Mouse (Mus musculus) lung, postnatal 0 days (tissue): ENCODE measurements around the gene Ccl28. TPM values are rescaled to one million over a fixed set of nuclear protein-coding genes. Genes with fewer than 3 reads are reported as not detected.
"Not testable (repeated sequence)": the region's sequence is repeated elsewhere in the genome, so short reads cannot be mapped to it uniquely, and the experiment has no call there.

Source experiments
- ATAC-seq: fragments of 200-750 bp; cut with Nextera tagmentation; 2 replicates; pipeline ENCODE4 v1.8.0; 2017; ENCODE audit warnings: moderate library complexity
- DNase-seq: peaks from one replicate; pipeline ENCODE4 v3.0.0-alpha.2; 2016; ENCODE audit warnings: low spot score
- H3K27ac ChIP-seq: fragments of 300-500 bp; sonication (generic); 2 replicates; pipeline ENCODE4 v1.5.1; 2014; ENCODE audit warnings: antibody characterized with exemption, mild to moderate bottlenecking, low read length, mixed read lengths
- H3K27me3 ChIP-seq: fragments of 300-500 bp; sonication (generic); replicated peaks from 2 replicates; pipeline ENCODE4 v1.6.1; 2014; ENCODE audit warnings: low read length, mixed read lengths; ENCODE audit not compliant: insufficient read depth
- H3K36me3 ChIP-seq: fragments of 300-500 bp; sonication (generic); 2 replicates; pipeline ENCODE4 v1.6.1; 2014; ENCODE audit warnings: low read length, mixed read lengths; ENCODE audit not compliant: insufficient read depth
- H3K4me1 ChIP-seq: fragments of 300-500 bp; sonication (generic); 2 replicates; pipeline ENCODE4 v1.6.1; 2014; ENCODE audit warnings: antibody characterized with exemption, low read depth, low read length, mixed read lengths; ENCODE audit not compliant: insufficient read depth
- H3K4me2 ChIP-seq: fragments of 300-500 bp; sonication (generic); replicated peaks from 2 replicates; pipeline ENCODE4 v1.6.1; 2014; ENCODE audit warnings: low read depth, mild to moderate bottlenecking, low read length, moderate library complexity, mixed read lengths
- H3K4me3 ChIP-seq: fragments of 300-500 bp; sonication (generic); 2 replicates; pipeline ENCODE4 v1.5.1; 2014; ENCODE audit warnings: low read depth, low read length
- H3K9ac ChIP-seq: fragments of 300-500 bp; sonication (generic); replicated peaks from 2 replicates; pipeline ENCODE4 v1.6.1; 2014; ENCODE audit warnings: low read depth, mild to moderate bottlenecking
- H3K9me3 ChIP-seq: fragments of 300-500 bp; sonication (generic); 2 replicates; pipeline ENCODE4 v1.6.1; 2016; ENCODE audit warnings: low read length, mixed read lengths
- CTCF ChIP-seq: IDR thresholded peaks from 2 replicates; pipeline ENCODE4 v1.5.1; 2016; ENCODE audit warnings: antibody characterized with exemption, mild to moderate bottlenecking
- EP300 ChIP-seq: IDR thresholded peaks from 2 replicates; pipeline ENCODE4 v1.6.1; 2016; ENCODE audit warnings: antibody characterized with exemption, mild to moderate bottlenecking, control low read depth
- WGBS: fragments of 180-500 bp; shearing (Covaris S2); extraction: QIAGEN DNeasy Blood & Tissue Kit; methylation state at CpG from one replicate; pipeline ENCODE4 v1.1.7; 2014; 5-methylcytosine and 5-hydroxymethylcytosine counted together
- polyA plus RNA-seq: library from polyadenylated mRNA; unstranded; fragments of >200 nt; fragmentation: Nextera tagmentation; extraction: Ambion mirVana; gene quantifications from 2 replicates; pipeline ENCODE4 v1.2.1, GENCODE M21; 2015

Ccl28 gene
- polyA plus RNA-seq, 1 experiment from 2014 or later = 0.17 TPM

DNA sequence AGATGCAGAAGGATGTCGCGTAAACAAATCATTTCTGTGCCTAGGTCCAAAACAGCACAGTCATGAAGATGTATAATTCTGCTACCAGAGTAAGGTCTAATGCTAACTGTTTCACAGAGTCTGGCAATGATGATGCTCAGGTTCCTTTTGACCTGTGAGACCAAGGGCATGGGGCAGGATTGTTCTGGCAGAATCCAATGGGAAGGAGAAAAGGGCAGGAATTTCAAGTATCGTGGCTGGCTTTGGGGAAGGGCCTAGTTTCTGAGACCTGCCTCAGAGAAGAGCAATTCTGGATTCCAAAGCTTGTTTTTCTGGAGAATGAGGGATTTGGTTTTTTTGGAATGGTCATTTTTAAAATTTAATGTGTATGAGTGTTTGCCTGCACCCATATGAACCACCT is 4.8 kb upstream of the Ccl28 start:
- Histone ChIP-seq H3K9me3 (no peaks in the 10 kb centered on the region), H3K27ac (no peak overlapping the region), H3K9ac (no peak overlapping the region), H3K4me1 (no peaks in the 10 kb centered on the region), H3K4me2 (no peak overlapping the region), H3K27me3 (no peaks in the 10 kb centered on the region), H3K36me3 (no peaks in the 10 kb centered on the region), H3K4me3 (no peak overlapping the region)
- DNase-seq (no peak), ATAC-seq (no peak)
- no peak for TF ChIP-seq CTCF
- TF ChIP-seq EP300 = no peak
- 91% methylated on average over 3 of the region's 3 CpGs for WGBS

DNA sequence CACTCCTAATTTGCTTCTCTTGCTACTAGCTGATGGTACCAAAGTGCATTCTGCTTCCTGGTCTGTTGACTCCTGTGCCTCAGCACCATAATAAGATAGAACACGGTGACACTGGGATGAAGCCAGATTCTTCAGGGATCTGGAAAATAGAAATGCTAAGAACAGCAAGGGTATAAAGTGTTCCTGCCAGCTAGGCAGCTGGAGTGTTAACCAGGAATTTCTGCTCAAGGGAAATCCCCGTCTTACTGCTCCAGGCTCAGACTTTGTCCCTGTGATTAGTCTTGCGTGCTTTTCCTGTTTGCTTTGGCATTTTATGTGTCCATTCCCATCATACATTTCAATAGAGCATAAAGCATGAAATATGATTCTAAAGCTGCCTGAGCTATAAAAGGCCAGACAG is 3.9 kb upstream of the Ccl28 start:
- H3K36me3 ChIP-seq = no peaks in the 10 kb centered on the region
- H3K27me3 ChIP-seq = no peaks in the 10 kb centered on the region
- H3K4me3 ChIP-seq = no peak overlapping the region
- no peak overlapping the region for H3K27ac ChIP-seq
- DNase-seq (no peak), ATAC-seq (no peak)
- no peaks in the 10 kb centered on the region for H3K9me3 ChIP-seq
- no peak overlapping the region for H3K9ac ChIP-seq
- TF ChIP-seq CTCF = no peak
- no peak for TF ChIP-seq EP300
- no peak overlapping the region for H3K4me2 ChIP-seq
- WGBS = 56% methylated on average over 3 of the region's 3 CpGs
- H3K4me1 ChIP-seq = no peaks in the 10 kb centered on the region

DNA sequence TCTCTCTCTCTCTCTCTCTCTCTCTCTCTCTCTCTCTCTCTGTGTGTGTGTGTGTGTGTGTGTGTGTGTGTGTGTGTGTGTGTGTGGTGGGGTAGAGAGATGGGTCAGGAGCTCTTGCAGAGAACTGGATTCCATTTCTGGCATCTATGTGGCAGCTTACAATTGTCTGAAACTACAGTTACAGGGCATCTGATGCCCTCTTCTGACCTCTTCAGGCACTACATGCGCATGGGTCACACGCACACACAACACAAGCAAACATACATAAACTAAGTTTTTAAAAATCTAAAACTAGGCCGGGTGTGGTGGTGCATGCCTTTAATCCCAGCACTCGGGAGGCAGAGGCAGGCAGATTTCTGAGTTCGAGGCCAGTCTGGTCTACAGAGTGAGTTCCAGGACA is 2.3 kb downstream of the Ccl28 start:
- ATAC-seq, H3K36me3 ChIP-seq, H3K4me2 ChIP-seq, H3K27me3 ChIP-seq, H3K4me3 ChIP-seq, H3K27ac ChIP-seq, H3K9ac ChIP-seq, DNase-seq, H3K9me3 ChIP-seq, H3K4me1 ChIP-seq: not testable (repeated sequence)
- 74% methylated on average over 5 of the region's 5 CpGs for WGBS
- TF ChIP-seq CTCF = peak; percentile 22; the same call in 1 of the 2 replicates

DNA sequence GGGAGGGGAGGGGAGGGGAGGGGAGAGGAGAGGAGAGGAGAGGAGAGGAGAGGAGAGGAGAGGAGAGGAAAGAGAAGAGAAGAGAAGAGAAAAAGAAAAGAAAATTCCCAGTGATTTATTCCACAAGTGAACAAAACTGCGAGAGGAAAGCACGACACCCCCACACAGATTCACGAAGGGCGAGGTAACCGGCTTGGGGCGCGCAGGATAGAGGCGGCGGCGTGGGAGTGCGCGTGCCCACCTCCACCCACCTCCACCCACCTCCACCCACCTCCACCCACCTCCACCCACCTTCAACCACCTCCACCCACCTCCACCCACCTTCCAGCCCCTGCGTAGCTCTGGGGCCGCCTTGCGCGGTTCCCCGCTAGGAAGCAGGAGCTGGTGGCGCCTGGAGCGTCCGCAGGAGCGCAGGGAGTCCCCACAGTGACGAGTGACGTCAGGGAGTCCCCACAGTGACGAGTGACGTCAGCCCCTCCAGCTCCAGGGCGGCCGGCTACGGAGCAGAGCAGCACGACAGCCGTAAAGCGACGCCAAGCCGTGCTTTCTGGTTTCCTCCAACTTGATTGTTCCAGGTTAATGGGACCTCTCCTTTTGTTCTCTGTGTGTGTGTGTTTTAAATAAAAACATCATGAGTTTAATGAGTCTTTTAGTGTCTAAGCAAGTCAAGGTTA is 8.0 kb downstream of the Ccl28 start:
- peak overlapping the region; percentile 72 for H3K4me2 ChIP-seq
- no peak overlapping the region for H3K9ac ChIP-seq
- DNase-seq = peak; percentile 96
- no peaks in the 10 kb centered on the region for H3K4me1 ChIP-seq
- no peaks in the 10 kb centered on the region for H3K9me3 ChIP-seq
- WGBS = 1% methylated on average over 26 of the region's 33 CpGs
- H3K4me3 ChIP-seq = peak overlapping the region; percentile 45
- no peaks in the 10 kb centered on the region for H3K36me3 ChIP-seq
- TF ChIP-seq CTCF (no peak), EP300 (no peak)
- ATAC-seq = peak; percentile 98
- no peaks in the 10 kb centered on the region for H3K27me3 ChIP-seq
- no peak overlapping the region for H3K27ac ChIP-seq

DNA sequence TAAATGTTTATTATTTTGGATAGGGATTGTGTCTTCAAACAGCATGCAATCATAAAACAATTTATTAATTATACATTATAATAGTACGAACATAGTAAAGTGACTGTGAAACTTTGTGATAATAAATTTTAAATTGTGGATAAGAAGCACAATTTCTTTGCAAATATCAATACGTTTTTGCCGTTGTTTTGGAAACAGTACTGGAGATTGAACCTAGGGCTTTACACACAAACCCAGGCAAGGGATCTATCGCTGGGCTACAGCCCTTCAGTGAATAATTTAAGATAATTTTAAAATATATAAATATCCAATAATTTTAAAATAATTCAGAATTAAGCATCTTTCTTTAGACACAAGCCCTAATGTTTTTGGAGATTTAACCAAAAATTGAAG is 8.5 kb downstream of the Ccl28 start:
- H3K27me3 ChIP-seq = no peaks in the 10 kb centered on the region
- H3K4me2 ChIP-seq = peak overlapping the region; percentile 72; the same call in 1 of the 2 replicates
- 78% methylated on average over 4 of the region's 4 CpGs for WGBS
- DNase-seq = no peak
- H3K4me3 ChIP-seq = peak overlapping the region; percentile 45; the same call in 1 of the 2 replicates
- no peaks in the 10 kb centered on the region for H3K4me1 ChIP-seq
- H3K9ac ChIP-seq = no peak overlapping the region
- H3K27ac ChIP-seq = no peak overlapping the region
- H3K9me3 ChIP-seq = no peaks in the 10 kb centered on the region
- no peak for ATAC-seq
- TF ChIP-seq EP300 = no peak
- no peak for TF ChIP-seq CTCF
- H3K36me3 ChIP-seq = no peaks in the 10 kb centered on the region

DNA sequence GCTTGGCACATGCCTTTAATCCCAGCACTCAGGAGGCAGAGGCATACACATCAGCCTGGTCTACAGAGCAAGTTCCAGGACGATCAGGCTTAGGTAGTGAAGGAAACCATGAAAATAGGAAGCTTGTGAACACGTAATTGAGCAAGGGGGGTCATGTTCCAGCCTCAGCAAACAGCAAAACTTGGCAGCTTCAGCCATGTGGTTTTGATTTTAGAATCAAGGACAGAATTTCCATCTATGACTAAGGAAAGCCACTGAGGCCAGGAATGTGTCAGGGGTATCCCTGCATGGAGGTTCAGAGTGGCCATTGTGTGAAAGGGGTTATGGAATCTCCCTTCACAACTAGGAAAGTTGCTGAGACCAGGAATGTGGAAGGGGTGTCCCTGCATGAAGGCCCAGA is 11.9 kb downstream of the Ccl28 start:
- ATAC-seq = no peak
- no peak overlapping the region for H3K9ac ChIP-seq
- no peaks in the 10 kb centered on the region for H3K4me1 ChIP-seq
- no peaks in the 10 kb centered on the region for H3K36me3 ChIP-seq
- H3K4me2 ChIP-seq = no peak overlapping the region
- 45% methylated on average over 2 of the region's 2 CpGs for WGBS
- H3K27ac ChIP-seq = no peak overlapping the region
- no peak for DNase-seq
- no peaks in the 10 kb centered on the region for H3K27me3 ChIP-seq
- H3K4me3 ChIP-seq = no peak overlapping the region
- no peaks in the 10 kb centered on the region for H3K9me3 ChIP-seq
- TF ChIP-seq EP300 (no peak), CTCF (no peak)

DNA sequence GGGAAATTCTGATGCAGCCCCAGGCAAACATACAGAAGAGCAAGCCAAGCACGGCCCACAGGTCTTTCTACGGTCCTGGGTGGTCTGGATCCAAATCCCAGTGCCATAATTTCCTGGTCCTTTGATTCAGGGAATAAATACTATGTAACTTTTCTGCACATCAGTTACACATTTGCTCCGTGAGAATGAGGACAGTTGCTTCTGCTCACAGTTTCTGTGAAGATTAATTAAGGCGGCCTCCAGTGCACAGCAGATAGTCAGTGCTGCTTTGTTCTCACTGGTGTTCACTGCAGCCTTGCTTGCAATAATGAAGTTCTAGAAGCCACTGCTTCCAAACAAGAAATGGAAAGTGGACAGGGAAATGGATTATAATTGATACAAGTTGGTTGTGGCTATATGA is 14.2 kb downstream of the Ccl28 start:
- Histone ChIP-seq H3K27me3 (no peaks in the 10 kb centered on the region), H3K4me3 (no peak overlapping the region), H3K4me2 (no peak overlapping the region), H3K9ac (no peak overlapping the region), H3K9me3 (no peaks in the 10 kb centered on the region), H3K27ac (no peak overlapping the region), H3K4me1 (no peaks in the 10 kb centered on the region), H3K36me3 (no peaks in the 10 kb centered on the region)
- TF ChIP-seq EP300 = no peak
- TF ChIP-seq CTCF = no peak
- ATAC-seq (no peak), DNase-seq (no peak)
- WGBS = 78% methylated on average over 4 of the region's 4 CpGs
